Mouse (Mus musculus) stomach, embryonic 15.5 days (tissue): ENCODE measurements around the gene Gm21060. TPM values are rescaled to one million over a fixed set of nuclear protein-coding genes. Genes with fewer than 3 reads are reported as not detected.
"Not testable (repeated sequence)": the region's sequence is repeated elsewhere in the genome, so short reads cannot be mapped to it uniquely, and the experiment has no call there.

ENCODE experiments used
- ATAC-seq: fragments of 200-750 bp; cut with Nextera tagmentation; 2 replicates; pipeline ENCODE4 v1.8.0; 2017; ENCODE audit warnings: low read depth, moderate number of reproducible peaks, moderate TSS enrichment; ENCODE audit not compliant: insufficient read depth, low FRiP score
- H3K27ac ChIP-seq: fragments of 300-500 bp; sonication (generic); 2 replicates; pipeline ENCODE4 v1.5.1; 2015; ENCODE audit warnings: mild to moderate bottlenecking, inconsistent platforms
- H3K27me3 ChIP-seq: fragments of 300-500 bp; sonication (generic); replicated peaks from 2 replicates; pipeline ENCODE4 v1.6.1; 2015; ENCODE audit warnings: inconsistent platforms
- H3K36me3 ChIP-seq: fragments of 300-500 bp; sonication (generic); 2 replicates; pipeline ENCODE4 v1.6.1; 2015; ENCODE audit warnings: inconsistent platforms
- H3K4me1 ChIP-seq: fragments of 300-500 bp; sonication (generic); 2 replicates; pipeline ENCODE4 v1.6.1; 2015; ENCODE audit warnings: inconsistent platforms
- H3K4me2 ChIP-seq: fragments of 300-500 bp; sonication (generic); 2 replicates; pipeline ENCODE4 v1.6.1; 2015; ENCODE audit warnings: mild to moderate bottlenecking, inconsistent platforms
- H3K4me3 ChIP-seq: fragments of 300-500 bp; sonication (generic); replicated peaks from 2 replicates; pipeline ENCODE4 v1.5.1; 2015; ENCODE audit warnings: inconsistent platforms
- H3K9ac ChIP-seq: fragments of 300-500 bp; sonication (generic); 2 replicates; pipeline ENCODE4 v1.6.1; 2015; ENCODE audit warnings: inconsistent platforms
- H3K9me3 ChIP-seq: fragments of 300-500 bp; sonication (generic); 2 replicates; pipeline ENCODE4 v1.6.1; 2016; ENCODE audit warnings: inconsistent platforms
- WGBS: fragments of 180-500 bp; shearing (Covaris S2); methylation state at CpG from one replicate; pipeline ENCODE4 v1.1.7; 2015; 5-methylcytosine and 5-hydroxymethylcytosine counted together
- polyA plus RNA-seq: library from polyadenylated mRNA; unstranded; fragments of >200 nt; fragmentation: Nextera tagmentation; extraction: Ambion mirVana; gene quantifications from 2 replicates; pipeline ENCODE4 v1.2.1, GENCODE M21; 2015

The Gm21060 gene
- not detected in 2 replicates for polyA plus RNA-seq

DNA sequence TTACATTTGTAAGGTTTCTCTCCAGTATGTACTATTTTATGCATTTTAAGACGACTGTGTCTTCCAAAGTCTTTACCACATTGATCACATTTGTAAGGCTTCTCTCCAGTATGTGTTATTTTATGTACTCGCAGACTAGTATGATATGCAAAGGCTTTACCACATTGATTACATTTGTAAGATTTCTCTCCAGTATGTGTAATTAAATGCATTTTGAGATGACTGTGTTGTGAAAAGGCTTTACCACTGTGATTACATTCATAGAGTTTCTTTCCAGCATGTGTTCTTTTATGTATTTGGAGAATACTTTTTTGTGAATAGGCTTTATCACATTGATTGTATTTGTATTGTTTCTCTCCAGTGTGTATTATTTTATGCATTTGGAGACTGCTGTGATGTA, at the start of gene Gm21060:
TSS of gene Gm21060 (minus strand) at position 101 of the 400 bp plus-strand sequence.
- 92% methylated on average over 2 of the region's 2 CpGs for WGBS

GRCm38 (mm10) chr19:61320844-61321243, 24.0 kb upstream of the Gm21060 start:
- not testable (repeated sequence) for H3K4me3 ChIP-seq, H3K9ac ChIP-seq, H3K36me3 ChIP-seq, H3K4me1 ChIP-seq, H3K4me2 ChIP-seq, ATAC-seq, H3K27me3 ChIP-seq, H3K9me3 ChIP-seq, H3K27ac ChIP-seq
- WGBS, result 78% methylated on average over 3 of the region's 3 CpGs

More for the DNA sequence above, at the start of gene Gm21060:
- ATAC-seq, result no peak
- Histone ChIP-seq H3K4me2 (no peak within 1 kb of the TSS), H3K36me3 (no peaks in the 10 kb centered on the region), H3K4me3 (no peak within 1 kb of the TSS), H3K27me3 (no peaks in the 10 kb centered on the region), H3K27ac (no peak within 1 kb of the TSS), H3K4me1 (no peaks in the 10 kb centered on the region), H3K9me3 (no peaks in the 10 kb centered on the region), H3K9ac (no peak within 1 kb of the TSS)

DNA sequence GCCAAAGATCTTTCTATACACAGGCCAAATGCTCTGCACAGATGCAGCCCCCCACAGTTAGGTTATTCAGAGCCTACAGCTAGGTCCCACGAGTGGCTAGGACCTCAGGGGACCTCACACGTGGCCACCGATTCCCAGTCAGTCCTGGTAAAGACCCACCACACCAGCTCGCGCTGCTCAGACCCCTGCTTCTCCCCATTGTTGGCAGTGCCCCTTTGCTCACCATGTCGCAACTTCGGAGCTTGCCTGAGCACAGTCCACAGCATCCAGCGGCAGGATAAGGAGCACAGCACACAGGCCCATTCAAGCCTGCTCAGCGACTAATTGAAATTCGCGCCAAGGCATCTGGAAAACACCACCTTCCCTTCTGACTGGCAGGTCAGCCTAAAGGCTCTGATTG, 16.3 kb upstream of the Gm21060 start:
- not testable (repeated sequence) for H3K27me3 ChIP-seq, H3K36me3 ChIP-seq, H3K4me1 ChIP-seq, ATAC-seq, H3K9ac ChIP-seq, H3K9me3 ChIP-seq, H3K27ac ChIP-seq, H3K4me2 ChIP-seq, H3K4me3 ChIP-seq
- 45% methylated on average over 11 of the region's 11 CpGs for WGBS

DNA sequence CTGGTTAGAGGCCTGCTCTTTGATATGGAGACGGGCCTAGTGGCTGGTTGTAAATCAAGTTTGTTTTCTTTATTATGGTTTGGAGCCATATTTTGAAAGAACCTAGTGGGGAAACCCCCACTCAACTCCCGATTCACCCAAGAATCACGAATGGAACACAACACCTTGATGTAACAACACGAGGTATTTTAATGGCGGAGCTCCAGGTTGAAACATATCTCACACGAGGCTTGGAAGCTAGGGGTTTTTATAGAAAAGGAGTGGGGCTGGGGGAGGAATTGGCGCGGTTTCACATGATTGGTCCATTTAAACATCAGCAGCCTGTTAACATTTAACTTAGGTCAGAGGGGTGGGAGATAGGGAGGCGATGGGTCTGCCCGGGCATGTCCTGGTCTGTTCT, 15.5 kb upstream of the Gm21060 start:
- not testable (repeated sequence) for H3K9ac ChIP-seq, H3K27me3 ChIP-seq, H3K36me3 ChIP-seq, H3K4me1 ChIP-seq, H3K27ac ChIP-seq, H3K9me3 ChIP-seq, H3K4me2 ChIP-seq, ATAC-seq, H3K4me3 ChIP-seq
- 85% methylated on average over 10 of the region's 10 CpGs for WGBS

DNA sequence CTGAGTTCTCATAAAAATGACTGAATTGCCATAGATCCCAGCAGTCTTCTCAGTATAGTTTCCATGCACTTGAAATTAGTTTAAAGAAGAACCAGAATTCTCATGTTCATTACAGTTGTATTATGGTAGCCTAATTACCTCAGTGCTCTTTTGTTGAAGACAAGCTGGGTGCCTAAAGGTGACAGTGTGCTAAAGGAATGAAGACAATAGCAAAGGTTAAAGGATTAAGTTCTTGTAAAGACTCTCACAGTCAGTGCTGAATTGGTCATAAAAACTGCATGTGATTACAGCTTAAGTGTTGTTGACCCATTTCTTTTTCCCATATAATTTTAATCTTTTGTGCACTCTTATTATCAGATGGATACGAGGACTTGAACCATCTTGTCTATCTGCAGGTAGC, 11.2 kb upstream of the Gm21060 start:
- 66% methylated on average over 1 of the region's 1 CpGs for WGBS
- not testable (repeated sequence) for H3K27ac ChIP-seq, H3K4me1 ChIP-seq, H3K9me3 ChIP-seq, H3K36me3 ChIP-seq, H3K27me3 ChIP-seq, H3K9ac ChIP-seq, H3K4me3 ChIP-seq, ATAC-seq, H3K4me2 ChIP-seq

GRCm38 (mm10) chr19:61285033-61285432, 11.8 kb downstream of the Gm21060 start:
- H3K4me1 ChIP-seq, H3K4me2 ChIP-seq, ATAC-seq, H3K27ac ChIP-seq, H3K9me3 ChIP-seq, H3K27me3 ChIP-seq, H3K36me3 ChIP-seq, H3K9ac ChIP-seq, H3K4me3 ChIP-seq: not testable (repeated sequence)
- WGBS, result 74% methylated on average over 4 of the region's 4 CpGs

DNA sequence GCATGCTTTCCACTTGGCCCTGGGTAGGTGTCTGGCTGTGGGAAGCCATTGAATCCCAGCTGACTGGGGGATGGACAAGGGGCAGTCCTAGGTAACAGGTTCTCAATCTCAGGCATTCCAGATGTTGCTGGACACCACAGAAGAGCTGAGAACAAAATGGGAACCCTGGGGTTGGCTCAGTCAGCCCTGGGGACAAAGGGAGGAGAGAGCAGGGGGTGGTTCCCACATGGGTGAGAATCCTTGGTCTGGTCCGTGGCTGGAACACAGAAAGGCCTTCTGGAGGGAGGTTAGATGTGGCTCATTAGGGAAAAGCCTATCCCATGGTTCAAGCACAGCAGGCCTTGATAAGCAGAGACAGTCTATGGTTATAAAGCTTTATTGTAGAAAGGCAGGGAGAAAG, 13.3 kb downstream of the Gm21060 start:
- H3K27me3 ChIP-seq, result no peaks in the 10 kb centered on the region
- no peaks in the 10 kb centered on the region for H3K4me1 ChIP-seq
- no peaks in the 10 kb centered on the region for H3K36me3 ChIP-seq
- no peaks in the 10 kb centered on the region for H3K9me3 ChIP-seq
- no peak overlapping the region for H3K4me2 ChIP-seq
- H3K4me3 ChIP-seq, result no peak overlapping the region
- H3K27ac ChIP-seq, result no peak overlapping the region
- 59% methylated on average over 1 of the region's 1 CpGs for WGBS
- H3K9ac ChIP-seq, result no peak overlapping the region
- no peak for ATAC-seq

- Histone ChIP-seq H3K9ac (no peak overlapping the region), H3K9me3 (no peaks in the 10 kb centered on the region), H3K27me3 (no peaks in the 10 kb centered on the region), H3K27ac (no peak overlapping the region), H3K36me3 (no peaks in the 10 kb centered on the region), H3K4me1 (no peaks in the 10 kb centered on the region), H3K4me3 (no peak overlapping the region), H3K4me2 (no peak overlapping the region)
- WGBS, result 76% methylated on average over 1 of the region's 1 CpGs
- no peak for ATAC-seq
Observed at GRCm38 (mm10) chr19:61275446-61275845, 21.4 kb downstream of the Gm21060 start.

GRCm38 (mm10) chr19:61269141-61269540, 27.7 kb downstream of the Gm21060 start:
- not testable (repeated sequence) for H3K9me3 ChIP-seq, H3K27me3 ChIP-seq, ATAC-seq, H3K4me3 ChIP-seq, H3K27ac ChIP-seq, H3K36me3 ChIP-seq, H3K9ac ChIP-seq, H3K4me2 ChIP-seq, H3K4me1 ChIP-seq
- WGBS, result 26% methylated on average over 11 of the region's 11 CpGs

- ATAC-seq, result no peak
- H3K27me3 ChIP-seq, result no peaks in the 10 kb centered on the region
- no peak overlapping the region for H3K27ac ChIP-seq
- no peak overlapping the region for H3K4me2 ChIP-seq
- H3K9ac ChIP-seq, result no peak overlapping the region
- no peaks in the 10 kb centered on the region for H3K4me1 ChIP-seq
- H3K36me3 ChIP-seq, result no peaks in the 10 kb centered on the region
- WGBS, result 21% methylated on average over 7 of the region's 7 CpGs
- no peaks in the 10 kb centered on the region for H3K9me3 ChIP-seq
- H3K4me3 ChIP-seq, result no peak overlapping the region
Observed at GRCm38 (mm10) chr19:61267141-61267540, 29.7 kb downstream of the Gm21060 start.

- Histone ChIP-seq H3K9me3 (no peaks in the 10 kb centered on the region), H3K36me3 (no peaks in the 10 kb centered on the region), H3K4me3 (no peak overlapping the region), H3K4me1 (no peaks in the 10 kb centered on the region), H3K9ac (no peak overlapping the region), H3K4me2 (no peak overlapping the region), H3K27me3 (no peaks in the 10 kb centered on the region), H3K27ac (no peak overlapping the region)
- WGBS, result 3% methylated on average over 26 of the region's 26 CpGs
- ATAC-seq, result no peak
Observed at GRCm38 (mm10) chr19:61266651-61267050, 30.2 kb downstream of the Gm21060 start.

- Histone ChIP-seq H3K9ac (no peak overlapping the region), H3K27me3 (no peaks in the 10 kb centered on the region), H3K4me1 (no peaks in the 10 kb centered on the region), H3K36me3 (no peaks in the 10 kb centered on the region), H3K4me3 (no peak overlapping the region), H3K4me2 (no peak overlapping the region), H3K9me3 (no peaks in the 10 kb centered on the region), H3K27ac (no peak overlapping the region)
- WGBS, result 5% methylated on average over 12 of the region's 12 CpGs
- no peak for ATAC-seq
Observed at GRCm38 (mm10) chr19:61266246-61266615, 30.6 kb downstream of the Gm21060 start.
